Mouse (Mus musculus) layer of hippocampus, postnatal 25 days (tissue): ENCODE measurements around the gene Arid1a. TPM values are rescaled to one million over a fixed set of nuclear protein-coding genes. Genes with fewer than 3 reads are reported as not detected.

Source experiments
- DNase-seq, 2 experiments: peaks; one replicate each; pipeline ENCODE4 v3.0.0; 2022; ENCODE audit warnings: mixed read lengths in 2 of 2, low spot score in 1 of 2; ENCODE audit errors: extremely low spot score in 1 of 2
- total RNA-seq, 2 experiments: library from RNA; stranded (reverse); gene quantifications; 2 replicates each; pipeline ENCODE4 v1.2.3; 2021

Arid1a gene
- total RNA-seq, 2 experiments from 2014 or later = 68.5 to 88.4 TPM

- no peak for DNase-seq
Observed at GRCm38 (mm10) chr4:133750184-133750775, 6.3 kb downstream of the Arid1a start.

GRCm38 (mm10) chr4:133735282-133735681 lies 21.3 kb downstream of the Arid1a start:
- DNase-seq = no peak

GRCm38 (mm10) chr4:133730122-133730521 lies 26.4 kb downstream of the Arid1a start:
- DNase-seq = no peak

GRCm38 (mm10) chr4:133729541-133730093 lies 27.0 kb downstream of the Arid1a start:
- peak; percentile 47 to 71 for DNase-seq

- DNase-seq = no peak
Observed at GRCm38 (mm10) chr4:133729007-133729406, 27.6 kb downstream of the Arid1a start.

- no peak for DNase-seq
Observed at GRCm38 (mm10) chr4:133728256-133728655, 28.3 kb downstream of the Arid1a start.

- DNase-seq = no peak
Observed at GRCm38 (mm10) chr4:133725706-133726105, 30.9 kb downstream of the Arid1a start.

GRCm38 (mm10) chr4:133719791-133720190 lies 36.8 kb downstream of the Arid1a start:
- no peak for DNase-seq

- no peak for DNase-seq
Observed at GRCm38 (mm10) chr4:133712755-133713154, 43.8 kb downstream of the Arid1a start.

- DNase-seq = no peak
Observed at GRCm38 (mm10) chr4:133711307-133712076, 45.1 kb downstream of the Arid1a start.

GRCm38 (mm10) chr4:133709395-133709794 lies 47.2 kb downstream of the Arid1a start:
- DNase-seq = no peak

- DNase-seq = no peak
Observed at GRCm38 (mm10) chr4:133707464-133707863, 49.1 kb downstream of the Arid1a start.

- peak in 1 of 2 experiments; percentile 31 for DNase-seq
Observed at GRCm38 (mm10) chr4:133706956-133707355, 49.6 kb downstream of the Arid1a start.

- no peak for DNase-seq
Observed at GRCm38 (mm10) chr4:133705062-133705461, 51.5 kb downstream of the Arid1a start.

- peak; percentile 28 to 33 for DNase-seq
Observed at GRCm38 (mm10) chr4:133700905-133701368, 55.6 kb downstream of the Arid1a start.

- DNase-seq = no peak
Observed at GRCm38 (mm10) chr4:133695363-133695762, 61.2 kb downstream of the Arid1a start.

GRCm38 (mm10) chr4:133690252-133690651 lies 66.3 kb downstream of the Arid1a start:
- DNase-seq = no peak

- no peak for DNase-seq
Observed at GRCm38 (mm10) chr4:133688417-133689067, 68.0 kb downstream of the Arid1a start.

GRCm38 (mm10) chr4:133687126-133687525 lies 69.4 kb downstream of the Arid1a start:
- DNase-seq = no peak

- no peak for DNase-seq
Observed at GRCm38 (mm10) chr4:133686512-133686911, 70.1 kb downstream of the Arid1a start.

- no peak for DNase-seq
Observed at GRCm38 (mm10) chr4:133680206-133680786, 76.3 kb downstream of the Arid1a start.
